17 mouse cellular contexts compared by ENCODE assay signal in genomic region chr9:70910351-70910750, GRCm38 (mm10). TPM values are rescaled to one million over a fixed set of nuclear protein-coding genes. Genes with fewer than 3 reads are reported as not detected.
DNase-seq lines count a peak whose midpoint lies in the region; ATAC-seq lines count a peak whose summit lies in the region.
"Had no signal": no experiment of that assay in that cellular context is flagged by ENCODE, and none has a peak within 500 bp of the region (broad histone marks: within the 10 kb centered on the region; RNA-seq: fewer than 3 reads in every experiment).

No protein-coding gene starts in this region.

- no peaks in the 10 kb centered on the region for H3K27me3 ChIP-seq in kidney, embryonic 14.5 days (ENCODE audit: control insufficient read depth, insufficient read depth, low read length)
- H3K27me3 ChIP-seq: embryonic facial prominence, embryonic 15.5 days; liver, embryonic 15.5 days had no signal

- H3K4me1 ChIP-seq in kidney, embryonic 14.5 days (ENCODE audit: control insufficient read depth, insufficient read depth, low read length): peaks cover 8% of the 10 kb centered on the region

- H3K9me3 ChIP-seq in kidney, embryonic 14.5 days (ENCODE audit: control insufficient read depth, low read length): no peaks in the 10 kb centered on the region
- H3K9me3 ChIP-seq: embryonic facial prominence, embryonic 15.5 days; forebrain, embryonic 10.5 days; liver, embryonic 15.5 days had no signal

- ATAC-seq in kidney, embryonic 14.5 days (ENCODE audit: low FRiP score, low TSS enrichment): no peak
- ATAC-seq: midbrain, embryonic 16.5 days had no signal

- WGBS in kidney, embryonic 14.5 days: 59% methylated on average over 6 of the region's 6 CpGs

- H3K9ac ChIP-seq in kidney, embryonic 14.5 days (ENCODE audit: low read depth, low read length): no peak overlapping the region
- H3K9ac ChIP-seq: embryonic facial prominence, embryonic 15.5 days had no signal

- H3K36me3 ChIP-seq in kidney, embryonic 14.5 days (ENCODE audit: control insufficient read depth, insufficient read depth, low read length): no peaks in the 10 kb centered on the region
- H3K36me3 ChIP-seq: embryonic facial prominence, embryonic 15.5 days; forebrain, embryonic 10.5 days; liver, embryonic 15.5 days had no signal

- intact Hi-C loops in heart, postnatal 25 days (cut with DNase I): no loop called here

- DNase-seq in gastrocnemius, postnatal 25 days: peak; percentile 29
- no peak for DNase-seq in gastrocnemius, postnatal 4 days (ENCODE audit: low spot score in 2 of 2)
- peak; percentile 48 for DNase-seq in kidney, postnatal 14 days
- peak; percentile 63 for DNase-seq in heart, adult 8-10 months (ENCODE audit: low spot score)
- peak; percentile 26 for DNase-seq in heart, postnatal 25 days (ENCODE audit: low spot score)
- no peak for DNase-seq in lung, adult 18-20 months
- DNase-seq: cerebellum, adult 9-10 months; layer of hippocampus, postnatal 36 days; left cerebral cortex, postnatal 4 days; thymus, postnatal 36 days had no signal

- no peak overlapping the region for H3K27ac ChIP-seq in kidney, embryonic 14.5 days (ENCODE audit: low read depth, low read length)
- H3K27ac ChIP-seq: embryonic facial prominence, embryonic 15.5 days; forebrain, embryonic 10.5 days had no signal

- H3K4me3 ChIP-seq in kidney, embryonic 14.5 days (ENCODE audit: low read length): no peak overlapping the region
- H3K4me3 ChIP-seq: embryonic facial prominence, embryonic 15.5 days; forebrain, embryonic 10.5 days; liver, embryonic 15.5 days had no signal

- H3K4me2 ChIP-seq in kidney, embryonic 14.5 days (replicated peaks; ENCODE audit: low read depth, low read length): no peak overlapping the region
- H3K4me2 ChIP-seq: embryonic facial prominence, embryonic 15.5 days; liver, embryonic 15.5 days had no signal

RNA-seq across cellular contexts. Expression of gene Lipc, which starts 41.7 kb away (rescaled TPM):
- not detected for total RNA-seq in gastrocnemius, postnatal 25 days (2021)
- 1 to 10 TPM in 1 of 2 experiments, under 1 TPM in 1; 0.15 to 1.2 TPM for total RNA-seq in gastrocnemius, postnatal 4 days (2021)
- 0.47 and 0.79 TPM in 2 replicates for polyA plus RNA-seq in kidney, embryonic 14.5 days (2014; fragmentation: Nextera tagmentation; extraction: Ambion mirVana)
- under 1 TPM in 1 of 4 experiments, not detected in 3; 0.26 TPM for total RNA-seq in heart, adult 8-10 months (2022)
- under 1 TPM in 1 of 2 experiments, not detected in 1; 0.31 TPM for total RNA-seq in heart, postnatal 25 days (2021)
- total RNA-seq: granulocyte monocyte progenitor cell, adult 5-6 weeks; left cerebral cortex, postnatal 4 days had no signal
- polyA plus RNA-seq: forebrain, embryonic 10.5 days; hindbrain, embryonic 11.5 days had no signal

Comparison
In these comparisons a context has a peak if more than half of its experiments do, and no peak if none do; other contexts are left out.
1. DNase-seq: peak in gastrocnemius, postnatal 25 days (single experiment), kidney, postnatal 14 days (single experiment), heart, adult 8-10 months (single experiment) and heart, postnatal 25 days (single experiment); none in gastrocnemius, postnatal 4 days (0 of 2) and lung, adult 18-20 months (0 of 2).